Mouse (Mus musculus) left cerebral cortex, postnatal 10 days (tissue): ENCODE data around the gene Tusc2. TPM values are rescaled to one million over a fixed set of nuclear protein-coding genes. Genes with fewer than 3 reads are reported as not detected.
A peak's percentile ranks its signal among the peaks of the same experiment; 100 is the strongest.
"Not testable (repeated sequence)": the region's sequence is repeated elsewhere in the genome, so short reads cannot be mapped to it uniquely, and the experiment has no call there.

Source experiments
- DNase-seq, 2 experiments: peaks; one replicate each; pipeline ENCODE4 v3.0.0; 2021 to 2022; ENCODE audit warnings: low spot score in 2 of 2, mixed read lengths in 1 of 2; ENCODE audit errors: extremely low spot score in 1 of 2
- intact Hi-C: fragments of 180-260 bp; cut with DNase I; formaldehyde crosslinking; loops from one replicate; pipeline ENCODE4 v1.15.1; 2025
- total RNA-seq, 2 experiments: library from RNA; stranded (reverse); gene quantifications; 2 replicates each; pipeline ENCODE4 v1.2.3; 2021

The Tusc2 gene
- total RNA-seq, 2 experiments from 2014 or later = 71.6 to 76.6 TPM

GRCm38 (mm10) chr9:107565556-107565955, 2.5 kb downstream of the Tusc2 start:
- intact Hi-C loops, DNase-seq: not testable (repeated sequence)

DNA sequence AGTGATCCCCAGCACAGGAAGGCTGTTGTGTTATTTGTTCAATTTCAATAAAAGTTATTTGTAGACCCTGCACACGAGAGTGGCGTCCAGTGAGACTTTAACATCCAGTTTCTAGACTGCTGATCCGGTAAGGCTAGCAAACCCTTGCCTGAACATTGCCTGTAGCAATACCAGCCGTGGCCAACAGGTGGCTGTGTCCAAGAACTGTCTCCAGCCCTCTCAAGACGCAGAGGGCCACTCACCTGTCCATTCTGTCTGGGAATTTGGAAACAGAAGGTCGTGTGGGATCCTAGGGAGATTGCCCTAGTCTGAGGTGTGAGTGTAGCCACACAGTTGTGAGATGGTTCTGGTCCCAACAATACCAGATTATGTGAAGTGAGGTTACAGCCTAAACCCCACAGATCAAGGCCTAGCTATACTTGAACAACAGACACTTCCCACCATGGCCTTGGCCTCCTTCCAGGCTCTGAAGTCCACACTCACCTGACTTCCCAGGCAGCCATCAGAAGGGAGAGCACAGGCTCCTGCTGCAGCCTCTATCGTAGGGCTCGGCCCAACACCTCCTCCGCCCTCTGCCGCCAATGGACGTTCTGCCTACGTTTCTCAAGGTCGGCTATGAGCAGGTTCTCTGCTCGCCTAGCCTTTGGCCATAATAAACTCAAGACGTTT, 3.1 kb downstream of the Tusc2 start:
- intact Hi-C loops = no loop called here
- DNase-seq = peak; percentile 65 to 89

- intact Hi-C loops = no loop called here
- DNase-seq = peak in 1 of 2 experiments; percentile 74
These were observed 3.8 kb downstream of the Tusc2 start for GRCm38 (mm10) chr9:107566855-107567254.

DNA sequence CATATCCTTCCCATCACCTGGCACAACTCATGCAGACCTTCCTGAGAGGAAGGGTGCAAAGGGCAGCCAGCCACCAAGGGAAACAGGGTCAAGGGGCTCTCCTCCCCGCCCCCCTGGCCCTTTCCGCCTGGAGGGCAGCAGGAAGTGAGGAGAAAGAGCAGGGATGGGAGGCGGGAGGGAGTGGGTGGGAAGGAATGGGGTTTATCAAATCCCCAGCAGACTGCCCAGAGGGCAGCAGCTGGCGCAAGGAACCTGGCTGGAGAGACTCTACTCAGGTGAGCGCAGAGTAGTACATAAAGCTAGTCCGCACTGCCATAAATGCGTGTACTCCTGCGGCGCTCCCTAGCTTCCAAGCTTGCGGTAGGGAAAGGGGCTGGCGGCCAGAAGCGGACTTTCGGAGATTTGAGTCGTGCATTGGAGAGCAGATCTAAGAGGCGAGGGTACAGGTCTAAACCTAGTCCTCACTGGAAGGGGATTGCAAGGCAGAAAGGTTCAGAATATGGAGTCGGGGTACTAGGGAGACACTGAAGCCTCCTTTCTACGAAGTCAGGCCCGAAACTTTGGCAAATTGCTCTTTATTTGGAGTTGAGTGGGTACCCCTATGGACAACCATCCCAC, 4.8 kb downstream of the Tusc2 start, which contains the start of gene Hyal2:
TSS of gene Hyal2 (plus strand) at position 244 of the 618 bp plus-strand sequence.
- intact Hi-C loops = no loop called here
- peak in 1 of 2 experiments; percentile 73 for DNase-seq

- intact Hi-C loops = no loop called here
These were observed 5.5 kb downstream of the Tusc2 start for GRCm38 (mm10) chr9:107568331-107569261.

GRCm38 (mm10) chr9:107569270-107569669, 6.2 kb downstream of the Tusc2 start:
- DNase-seq = no peak
- intact Hi-C loops = no loop called here

More at GRCm38 (mm10) chr9:107568331-107569261, 5.5 kb downstream of the Tusc2 start:
- DNase-seq = peak; percentile 76 to 91

DNA sequence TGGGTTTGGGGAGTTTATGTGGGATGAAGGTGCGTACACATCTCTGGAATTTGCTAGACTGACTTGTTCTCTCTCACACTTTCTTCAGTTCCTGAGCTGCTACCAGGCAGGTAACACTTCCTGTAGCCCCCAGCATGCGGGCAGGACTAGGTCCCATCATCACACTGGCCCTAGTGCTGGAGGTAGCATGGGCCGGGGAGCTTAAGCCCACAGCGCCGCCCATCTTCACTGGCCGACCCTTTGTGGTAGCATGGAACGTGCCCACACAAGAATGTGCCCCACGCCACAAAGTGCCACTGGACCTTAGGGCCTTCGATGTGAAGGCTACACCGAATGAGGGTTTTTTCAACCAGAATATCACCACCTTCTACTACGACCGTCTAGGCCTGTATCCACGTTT, 7.0 kb downstream of the Tusc2 start:
- intact Hi-C loops = no loop called here
- no peak for DNase-seq

GRCm38 (mm10) chr9:107570845-107571244, 7.8 kb downstream of the Tusc2 start:
- DNase-seq = no peak
- intact Hi-C loops = no loop called here

DNA sequence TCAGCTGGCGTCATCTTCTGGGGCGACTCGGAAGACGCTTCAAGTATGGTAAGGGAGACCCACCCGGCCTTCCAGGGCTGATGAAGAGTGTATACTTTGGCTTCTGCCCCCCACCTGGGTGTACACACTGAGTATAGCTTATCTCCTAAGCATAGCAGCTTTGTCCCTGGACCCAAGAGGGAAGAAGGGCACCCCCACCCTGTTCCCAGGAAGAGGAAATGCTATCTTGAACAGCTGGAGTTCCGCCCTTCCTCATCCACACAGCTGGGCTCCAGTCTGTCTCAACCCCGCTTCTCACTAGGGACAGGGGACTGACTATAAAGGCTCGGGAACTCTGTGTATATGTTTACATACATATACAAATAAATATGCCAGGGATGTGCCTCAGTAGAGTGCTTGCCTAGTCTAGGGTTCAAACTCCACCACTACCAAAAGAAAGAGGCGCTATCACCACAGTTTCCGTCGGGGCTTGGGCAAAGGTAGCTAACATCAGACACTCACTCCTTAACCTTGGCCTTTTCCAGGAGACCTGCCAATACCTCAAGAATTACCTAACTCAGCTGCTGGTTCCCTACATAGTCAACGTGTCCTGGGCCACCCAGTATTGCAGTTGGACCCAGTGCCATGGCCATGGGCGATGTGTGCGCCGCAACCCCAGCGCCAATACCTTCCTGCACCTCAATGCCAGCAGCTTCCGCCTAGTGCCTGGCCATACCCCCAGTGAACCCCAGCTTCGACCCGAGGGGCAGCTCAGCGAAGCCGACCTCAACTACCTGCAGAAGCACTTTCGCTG, 8.7 kb downstream of the Tusc2 start:
- DNase-seq = no peak
- intact Hi-C loops = no loop called here

DNA sequence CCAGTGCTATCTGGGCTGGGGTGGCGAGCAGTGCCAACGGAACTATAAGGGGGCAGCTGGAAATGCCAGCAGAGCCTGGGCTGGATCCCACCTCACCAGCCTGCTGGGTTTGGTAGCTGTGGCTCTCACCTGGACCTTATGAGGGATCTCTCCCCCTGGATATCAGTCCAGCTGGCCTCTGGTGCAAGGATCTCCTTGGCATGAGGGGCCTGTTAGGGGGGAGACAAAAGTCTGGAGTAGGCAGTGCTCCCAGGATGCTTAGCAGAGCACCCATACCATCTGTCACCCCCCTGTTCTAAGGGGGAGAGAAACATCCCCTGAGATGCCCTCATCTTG, 9.2 kb downstream of the Tusc2 start:
- intact Hi-C loops = no loop called here

DNA sequence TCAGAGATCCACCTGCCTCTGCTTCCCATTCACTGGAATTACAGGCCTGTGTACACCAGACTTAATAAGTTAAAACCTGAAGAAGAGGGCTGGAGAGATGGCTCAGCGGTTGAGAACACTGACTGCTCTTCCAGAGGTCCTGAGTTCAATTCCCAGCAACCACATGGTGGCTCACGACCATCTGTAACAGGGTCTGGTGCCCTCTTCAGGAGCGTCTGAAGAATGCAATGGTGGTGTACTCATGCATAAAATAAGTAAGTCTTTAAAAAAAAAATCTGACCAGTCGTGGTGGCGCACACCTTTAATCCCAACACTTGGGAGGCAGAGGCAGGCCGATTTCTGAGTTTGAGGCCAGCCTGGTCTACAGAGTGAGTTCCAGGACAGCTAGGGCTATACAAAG, 10.7 kb downstream of the Tusc2 start:
- DNase-seq, intact Hi-C loops: not testable (repeated sequence)

More for the DNA sequence above, 9.2 kb downstream of the Tusc2 start:
- no peak for DNase-seq

DNA sequence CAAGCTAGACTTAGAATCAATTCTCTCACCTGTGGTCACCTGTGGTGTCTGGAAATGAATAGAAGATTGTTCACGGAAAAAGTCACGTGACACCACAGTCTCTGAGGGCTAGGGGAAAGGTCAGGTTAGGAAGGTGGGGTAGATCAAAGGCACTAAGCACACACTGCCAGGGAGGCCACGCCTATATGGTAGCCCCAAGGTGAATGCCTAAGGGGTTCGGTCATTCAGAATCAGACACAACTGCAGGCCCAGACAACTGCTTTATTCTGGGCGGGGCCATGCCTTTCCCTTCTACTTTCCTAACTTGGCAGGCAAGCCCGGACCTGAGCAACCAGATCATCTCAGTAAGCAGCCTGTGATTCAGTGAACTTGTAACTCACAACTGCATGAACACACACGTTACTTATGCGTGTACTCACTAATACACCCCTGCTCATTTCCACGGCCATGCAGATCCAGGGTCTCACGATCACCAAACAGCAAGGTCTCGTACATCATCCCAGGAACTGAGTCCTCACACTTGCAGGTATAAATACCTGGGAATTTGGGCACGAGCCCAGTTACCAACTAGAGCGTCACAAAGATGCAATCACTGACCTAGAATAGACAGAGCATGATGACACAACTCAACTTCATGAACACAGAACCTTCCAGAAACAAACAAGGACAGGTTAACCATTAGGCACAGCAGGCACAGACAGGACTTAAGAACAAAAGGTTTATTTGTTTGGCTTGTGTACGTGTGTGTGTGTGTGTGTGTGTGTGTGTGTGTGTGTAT, 12.7 kb downstream of the Tusc2 start:
- DNase-seq = no peak
- intact Hi-C loops = no loop called here

- DNase-seq = peak in 1 of 2 experiments; percentile 90
- intact Hi-C loops = no loop called here
These were observed 13.5 kb downstream of the Tusc2 start, which contains the start of gene Hyal1 for GRCm38 (mm10) chr9:107576357-107577107. TSS of gene Hyal1 (plus strand) at chr9:107576927.

DNA sequence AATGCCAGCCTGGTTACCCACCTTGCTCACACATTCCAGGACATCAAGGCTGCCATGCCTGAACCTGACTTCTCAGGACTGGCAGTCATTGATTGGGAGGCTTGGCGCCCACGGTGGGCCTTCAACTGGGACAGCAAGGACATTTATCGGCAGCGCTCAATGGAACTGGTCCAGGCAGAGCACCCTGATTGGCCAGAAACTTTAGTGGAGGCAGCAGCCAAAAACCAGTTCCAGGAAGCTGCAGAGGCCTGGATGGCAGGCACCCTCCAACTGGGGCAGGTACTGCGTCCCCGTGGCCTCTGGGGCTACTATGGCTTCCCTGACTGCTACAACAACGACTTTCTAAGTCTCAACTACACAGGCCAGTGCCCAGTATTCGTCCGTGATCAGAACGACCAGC, 14.8 kb downstream of the Tusc2 start:
- intact Hi-C loops = no loop called here
- DNase-seq = no peak

DNA sequence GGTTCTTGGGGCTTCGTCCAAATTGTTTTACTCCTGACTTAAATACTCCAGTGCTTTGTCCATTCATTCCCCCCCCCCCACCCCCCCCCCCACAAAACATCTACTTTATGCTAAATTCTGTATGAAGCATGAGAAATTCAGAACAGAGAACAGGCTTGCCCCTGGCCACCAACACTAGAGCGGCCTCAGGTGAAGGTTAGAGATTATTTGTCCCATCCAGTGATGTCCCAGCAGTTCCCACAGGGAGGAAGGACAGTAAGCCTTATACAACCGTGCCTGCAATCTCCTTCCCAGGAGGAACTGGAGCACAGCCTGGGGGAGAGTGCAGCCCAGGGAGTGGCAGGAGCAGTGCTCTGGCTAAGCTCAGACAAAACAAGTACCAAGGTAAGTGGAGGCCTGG, 15.5 kb downstream of the Tusc2 start, which contains the start of gene Naa80:
TSS of gene Naa80 (plus strand) at position 301 of the 400 bp plus-strand sequence.
- no peak for DNase-seq
- intact Hi-C loops = no loop called here

GRCm38 (mm10) chr9:107579023-107579900, 16.2 kb downstream of the Tusc2 start:
- intact Hi-C loops = no loop called here
- DNase-seq = no peak
